Mouse (Mus musculus): Measurements from ENCODE around the gene Vmn2r89. TPM values are rescaled to one million over a fixed set of nuclear protein-coding genes. Genes with fewer than 3 reads are reported as not detected.
"Not testable (repeated sequence)": the region's sequence is repeated elsewhere in the genome, so short reads cannot be mapped to it uniquely, and the experiment has no call there.

The Vmn2r89 gene
- not detected for total RNA-seq (2021)
- long read RNA-seq: 0 reads

DNA sequence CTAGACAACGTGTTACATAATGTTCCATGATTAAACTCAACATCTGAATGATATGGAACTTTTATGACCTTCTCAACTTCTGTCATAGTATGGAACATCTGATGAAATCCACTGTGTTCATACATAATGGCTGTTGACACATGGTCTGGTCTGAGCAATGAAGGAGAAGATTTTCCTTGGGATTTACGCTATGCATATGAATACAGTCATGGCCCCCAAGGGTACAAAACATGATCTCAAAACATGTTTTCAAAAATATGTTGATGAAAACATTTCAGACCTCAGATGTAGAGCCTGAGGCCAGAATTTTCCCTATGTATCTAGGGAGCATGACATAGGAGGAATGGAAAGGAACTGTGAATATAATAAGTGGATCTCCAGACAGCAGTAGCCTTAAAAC, at the start of gene Vmn2r89:
Gene Vmn2r89, plus strand, starts transcription at position 301 of the 400 bp plus-strand sequence.
- not testable (repeated sequence) for DNase-seq (ENCODE audit: low spot score in 2 of 2)

DNA sequence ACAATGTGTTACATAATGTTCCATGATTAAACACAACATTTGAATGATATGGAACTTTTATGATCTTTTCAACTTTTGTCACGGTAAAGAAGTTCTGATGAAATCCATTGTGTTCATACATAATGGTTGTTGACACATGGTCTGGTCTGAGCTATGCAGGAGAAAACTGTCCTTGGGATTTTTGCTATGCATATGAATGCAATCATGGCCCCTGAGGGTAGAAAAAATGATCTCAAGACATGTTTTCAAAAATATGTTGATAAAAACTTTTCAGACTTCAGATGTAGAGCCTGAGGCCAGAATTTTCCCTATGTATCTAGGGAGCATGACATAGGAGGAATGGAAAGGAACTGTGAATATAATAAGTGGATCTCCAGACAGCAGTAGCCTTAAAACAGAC, 41.1 kb upstream of the Vmn2r89 start, which contains the start of gene Vmn2r88:
Gene Vmn2r88, plus strand, starts transcription at position 301 of the 400 bp plus-strand sequence.
- DNase-seq (ENCODE audit: low spot score in 2 of 2): no peak

DNA sequence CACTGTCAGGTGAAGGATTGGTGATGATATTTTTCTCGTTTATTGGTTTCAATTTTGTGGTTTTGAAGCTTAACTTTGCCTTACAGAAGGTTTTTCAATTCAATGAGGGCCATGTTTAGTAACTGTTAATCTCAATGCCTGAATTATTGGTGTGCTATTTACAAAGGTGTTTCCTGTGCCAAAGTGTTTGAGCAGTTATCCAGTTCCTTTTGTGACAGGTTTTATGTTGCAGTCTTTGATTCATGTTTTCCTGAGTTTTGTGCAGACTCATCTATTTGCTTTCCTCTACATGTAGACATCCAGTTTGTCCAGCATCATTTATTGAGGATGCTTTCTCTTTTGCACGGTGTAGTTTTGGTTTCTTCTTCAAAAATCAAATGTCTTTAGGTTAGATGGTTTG, 27.8 kb upstream of the Vmn2r89 start:
- no peak for DNase-seq (ENCODE audit: low spot score in 2 of 2)

DNA sequence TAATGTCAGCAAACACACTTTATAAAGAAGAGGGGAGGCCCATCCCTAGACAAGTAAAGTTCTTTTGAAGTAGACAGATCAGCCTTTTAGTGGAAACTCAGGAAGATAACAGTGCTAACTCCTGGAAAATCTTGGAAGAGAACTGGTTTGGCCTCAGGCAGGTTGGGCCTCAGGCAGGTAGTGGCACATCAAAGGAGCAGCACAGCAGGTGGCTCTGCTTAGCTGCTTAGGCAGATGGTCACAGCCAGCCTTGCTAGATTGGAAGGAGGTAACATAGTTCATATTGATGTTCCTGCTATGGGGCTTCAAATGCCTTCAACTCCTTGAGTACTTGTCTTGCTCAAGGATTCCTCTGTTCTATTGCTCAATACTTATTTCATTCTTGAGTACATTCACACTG, 21.5 kb upstream of the Vmn2r89 start:
- not testable (repeated sequence) for DNase-seq (ENCODE audit: low spot score in 2 of 2)

DNA sequence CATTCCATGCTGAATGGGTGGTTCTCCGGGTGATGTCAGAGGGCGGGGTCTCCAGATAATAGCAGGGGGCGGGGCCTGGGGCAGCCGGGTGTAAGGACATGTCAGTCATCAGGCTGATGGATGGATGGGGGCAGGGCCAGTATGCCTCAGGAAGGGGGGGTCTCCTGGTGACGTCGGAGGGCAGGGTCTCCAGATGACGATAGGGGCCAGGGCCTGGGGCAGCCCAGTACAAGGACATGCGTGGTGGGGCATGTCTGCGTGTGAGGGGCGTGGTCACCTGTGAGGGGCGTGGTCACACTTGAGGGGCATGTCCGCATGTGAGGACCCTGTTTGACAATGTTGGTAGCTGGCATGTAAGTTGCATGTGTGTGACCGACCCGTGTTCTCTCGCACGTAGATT, 17.1 kb upstream of the Vmn2r89 start:
- no peak for DNase-seq (ENCODE audit: low spot score in 2 of 2)

DNA sequence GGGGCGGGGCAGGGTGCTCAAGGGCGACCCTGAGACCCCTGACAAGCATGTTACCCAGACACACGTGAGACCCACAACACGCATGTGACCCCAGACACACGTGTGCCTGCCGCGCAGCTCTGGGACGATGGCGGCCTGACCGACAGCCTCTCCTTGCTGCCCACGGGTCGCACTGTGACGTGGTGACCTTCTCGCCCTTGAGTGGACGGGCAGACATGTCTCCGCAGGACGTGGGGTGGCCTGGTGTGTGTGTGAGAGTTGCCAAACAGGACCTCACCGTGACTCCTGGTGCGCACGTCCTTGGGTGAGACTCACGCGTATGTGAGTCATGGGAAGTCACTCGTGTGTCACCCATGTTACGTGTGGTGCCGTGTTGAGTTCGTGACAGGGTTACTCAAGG, 16.6 kb upstream of the Vmn2r89 start:
- no peak for DNase-seq (ENCODE audit: low spot score in 2 of 2)

DNA sequence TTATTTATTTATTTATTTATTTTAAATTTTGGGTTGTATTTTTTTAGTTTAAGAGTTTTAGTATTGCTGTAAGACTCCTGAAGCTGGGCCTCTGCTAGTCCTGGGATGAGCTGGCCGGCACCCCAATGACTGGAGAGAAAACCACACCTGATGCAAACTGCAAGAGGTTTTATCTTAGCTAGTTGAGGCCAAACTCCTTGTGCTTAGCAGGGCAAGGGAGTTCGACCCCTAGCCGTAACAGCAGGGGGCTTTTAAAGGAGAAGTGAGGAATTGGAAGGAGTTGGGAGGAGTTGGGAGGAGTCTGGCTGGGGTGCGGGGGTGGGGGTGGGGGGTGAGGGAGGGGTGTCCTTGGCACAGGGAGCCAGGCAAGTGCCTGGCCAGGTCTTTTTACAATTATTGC, 12.7 kb upstream of the Vmn2r89 start:
- no peak for DNase-seq (ENCODE audit: low spot score in 2 of 2)

DNA sequence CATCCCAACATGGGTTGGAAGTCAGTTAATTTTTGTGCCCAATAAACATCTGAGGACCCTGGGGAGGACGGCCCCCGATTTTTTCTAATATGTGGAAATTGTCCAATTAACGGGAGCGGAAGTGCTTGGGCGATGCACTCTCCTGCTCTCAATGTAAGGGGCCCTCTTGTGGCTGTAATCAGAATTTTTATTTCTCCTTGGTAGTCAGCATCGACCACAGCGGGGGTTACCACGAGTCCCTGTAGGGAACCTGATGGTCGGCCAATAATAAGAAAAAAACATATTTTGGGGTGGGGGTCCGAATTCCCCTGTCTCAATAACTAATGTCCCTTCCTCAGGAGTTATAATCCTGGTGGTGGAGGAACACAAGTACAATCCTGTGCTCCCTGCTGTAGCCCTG, 28.6 kb downstream of the Vmn2r89 start:
- DNase-seq (ENCODE audit: low spot score in 2 of 2): not testable (repeated sequence)

DNA sequence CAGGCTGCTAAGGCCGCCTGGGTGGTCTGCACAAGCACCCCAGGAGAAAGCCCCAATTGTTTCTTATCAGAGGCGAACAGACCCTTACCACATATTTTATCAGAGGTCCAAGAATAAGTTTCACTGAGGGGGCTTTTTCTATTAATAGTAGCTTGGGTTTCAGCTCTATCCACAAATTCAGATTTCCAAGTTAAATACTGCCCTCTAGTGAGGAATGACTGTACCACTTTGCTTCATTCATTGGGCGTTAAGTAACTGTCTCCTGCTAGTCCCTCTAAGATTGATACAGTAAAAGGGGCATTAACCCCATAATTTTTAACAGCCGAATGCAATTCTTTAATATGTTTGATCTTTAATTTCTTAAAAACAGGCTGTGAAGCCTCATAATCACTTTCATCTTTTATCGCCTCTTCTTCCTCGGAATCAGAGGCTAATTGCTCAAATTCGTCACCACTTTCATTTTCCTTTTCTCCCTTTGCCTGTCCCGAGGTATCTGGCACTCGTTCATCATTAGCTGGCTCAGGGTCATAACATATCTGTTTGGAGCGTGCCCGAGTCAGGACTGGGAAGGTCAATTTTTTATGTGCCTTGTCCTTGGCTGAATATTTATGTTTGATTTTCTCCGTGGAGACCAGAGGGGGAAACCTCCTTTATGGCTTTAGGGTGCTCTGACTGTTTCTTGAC, 29.8 kb downstream of the Vmn2r89 start:
- DNase-seq (ENCODE audit: low spot score in 2 of 2): not testable (repeated sequence)

DNA sequence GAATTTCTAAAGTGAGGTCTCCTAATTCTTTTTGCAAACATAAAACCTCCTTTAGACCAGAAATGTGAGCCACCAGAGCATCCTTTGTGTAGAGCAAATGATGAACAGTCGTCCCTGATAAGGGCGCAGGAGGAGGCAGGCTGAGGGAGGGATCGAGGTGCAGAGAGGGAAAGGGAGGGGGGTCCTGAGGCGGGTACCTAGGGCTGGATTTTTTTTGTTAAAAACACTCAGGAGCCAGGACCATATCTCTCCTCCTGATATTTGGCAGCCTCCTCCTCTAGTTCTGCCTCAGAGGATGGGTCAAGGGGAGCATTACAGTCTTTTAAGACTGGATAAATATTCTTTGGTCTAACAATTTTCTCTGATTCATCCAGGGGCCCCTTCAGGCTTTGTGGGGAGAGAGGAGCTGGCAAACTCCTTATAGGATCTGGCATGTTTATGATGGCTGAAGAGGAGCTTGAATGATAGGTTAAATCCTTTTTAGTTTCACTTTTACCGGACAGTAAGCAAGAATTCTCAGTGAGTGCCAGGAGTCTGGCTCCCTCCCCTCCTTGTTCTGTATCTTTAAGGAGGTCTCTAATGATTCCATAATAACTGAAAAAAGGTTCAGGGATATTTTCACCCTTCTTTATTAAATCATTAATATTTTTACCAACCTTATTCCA, 30.5 kb downstream of the Vmn2r89 start:
- no peak for DNase-seq (ENCODE audit: low spot score in 2 of 2)

DNA sequence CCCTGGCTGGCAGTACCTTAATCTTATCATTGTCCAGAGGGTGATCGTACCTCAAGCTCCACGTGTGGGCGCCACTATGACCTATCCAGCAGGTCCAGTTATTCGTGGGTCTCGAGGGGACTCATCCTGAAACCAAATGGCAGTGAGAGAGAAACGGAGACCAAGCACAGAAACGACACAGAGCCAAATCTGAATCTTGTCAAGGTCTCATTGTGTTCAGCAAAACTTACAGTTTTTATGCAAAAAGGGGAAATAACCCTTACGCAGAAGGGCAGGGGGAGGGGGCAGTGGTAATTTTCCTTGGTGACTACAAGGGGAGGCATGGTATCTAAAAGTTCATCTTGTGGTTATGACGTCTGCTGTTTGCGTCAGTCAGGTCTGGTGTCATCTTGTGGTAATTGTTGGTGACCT, 31.3 kb downstream of the Vmn2r89 start:
- not testable (repeated sequence) for DNase-seq (ENCODE audit: low spot score in 2 of 2)

DNA sequence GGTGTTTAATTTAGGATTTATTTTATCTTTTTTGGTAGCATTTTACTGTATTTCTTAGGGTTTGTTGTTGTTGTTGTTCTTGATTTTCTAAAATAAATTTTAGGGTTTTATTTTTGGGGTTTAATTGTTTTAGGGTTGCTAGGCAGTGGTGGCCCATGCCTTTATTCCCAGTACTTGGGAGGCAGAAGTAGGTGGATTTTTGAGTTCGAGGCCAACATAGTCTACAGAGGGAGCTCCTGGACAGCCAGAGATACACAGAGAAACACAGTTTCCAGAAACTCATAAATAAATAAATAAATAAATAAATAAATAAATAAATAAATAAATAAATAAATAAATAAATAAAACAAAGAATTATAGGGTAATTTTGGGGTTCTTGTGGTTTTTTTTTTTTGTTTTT, 32.0 kb downstream of the Vmn2r89 start:
- no peak for DNase-seq (ENCODE audit: low spot score in 2 of 2)

DNA sequence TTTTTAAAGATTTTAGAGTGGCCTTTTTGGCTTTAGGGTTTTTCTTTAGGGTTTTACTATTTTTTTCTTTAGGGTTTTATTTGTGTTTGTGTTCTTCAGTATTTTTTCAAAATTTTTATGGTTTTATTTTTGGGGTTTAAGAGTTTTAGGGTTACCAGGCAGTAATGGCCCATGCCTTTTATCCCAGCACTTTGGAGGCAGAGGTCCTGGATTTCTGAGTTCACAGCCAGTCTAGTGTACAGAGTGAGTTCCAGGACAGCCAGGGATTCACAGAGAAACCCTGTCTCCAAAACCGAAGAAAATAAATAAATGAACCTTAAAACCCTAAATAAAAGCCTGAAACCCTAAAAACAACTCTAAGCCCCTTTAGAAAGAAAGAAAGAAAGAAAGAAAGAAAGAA, 34.5 kb downstream of the Vmn2r89 start:
- no peak for DNase-seq (ENCODE audit: low spot score in 2 of 2)

DNA sequence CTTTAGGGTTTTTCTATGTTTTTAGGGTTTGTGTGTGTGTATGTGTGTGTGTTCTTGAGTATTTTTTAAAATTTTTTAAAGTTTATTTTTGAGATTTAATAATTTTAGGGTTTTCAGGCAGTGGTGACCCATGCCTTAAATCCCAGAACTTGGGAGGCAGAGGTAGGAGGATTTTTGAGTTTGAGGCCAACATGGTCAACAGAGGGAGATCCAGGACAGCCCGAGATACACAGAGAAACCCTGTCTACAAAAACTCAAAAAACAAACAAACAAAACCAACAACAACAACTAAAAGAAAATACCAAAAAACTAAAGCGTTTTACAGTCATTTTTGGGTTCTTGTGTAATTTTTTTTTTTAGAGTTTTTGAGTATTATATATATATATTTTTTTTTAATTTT, 44.1 kb downstream of the Vmn2r89 start:
- no peak for DNase-seq (ENCODE audit: low spot score in 2 of 2)

DNA sequence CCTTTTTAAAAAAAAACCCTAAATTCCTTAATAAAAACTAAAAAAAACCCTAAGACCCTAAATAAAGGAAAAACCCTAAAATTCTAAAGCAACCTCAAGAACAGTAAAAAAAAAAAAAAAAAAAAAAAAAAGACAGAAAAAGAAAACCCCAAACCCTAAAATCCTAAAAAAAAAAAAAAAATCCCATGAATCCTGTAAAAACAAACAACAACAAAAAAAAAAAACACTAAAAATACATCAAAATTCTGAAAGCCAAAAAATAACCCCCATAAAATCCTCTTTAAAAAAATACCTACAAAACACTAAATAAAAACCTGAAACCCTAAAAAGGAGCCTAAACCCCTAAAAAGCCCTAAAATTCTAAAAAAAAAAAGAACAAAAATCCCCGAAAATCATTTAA, 45.3 kb downstream of the Vmn2r89 start:
- no peak for DNase-seq (ENCODE audit: low spot score in 2 of 2)

DNA sequence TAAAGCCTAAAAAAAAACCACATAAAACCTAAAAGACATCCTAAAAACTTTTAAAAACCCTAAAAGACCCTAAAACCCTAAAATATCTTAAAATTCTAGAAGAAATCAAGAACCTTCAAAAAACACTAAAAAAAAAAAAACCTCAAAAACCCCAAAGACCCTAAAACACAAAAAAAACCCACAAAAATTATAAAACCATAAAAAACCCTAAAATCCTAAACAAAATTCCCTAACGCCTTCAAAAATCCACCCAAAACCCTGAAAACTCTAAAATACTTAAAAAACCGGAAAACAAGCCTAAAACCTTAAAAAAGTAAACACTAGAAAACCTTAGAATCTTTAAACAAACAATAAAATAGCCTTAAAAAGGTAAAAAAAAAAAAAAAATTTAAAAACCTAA, 46.3 kb downstream of the Vmn2r89 start:
- no peak for DNase-seq (ENCODE audit: low spot score in 2 of 2)

DNA sequence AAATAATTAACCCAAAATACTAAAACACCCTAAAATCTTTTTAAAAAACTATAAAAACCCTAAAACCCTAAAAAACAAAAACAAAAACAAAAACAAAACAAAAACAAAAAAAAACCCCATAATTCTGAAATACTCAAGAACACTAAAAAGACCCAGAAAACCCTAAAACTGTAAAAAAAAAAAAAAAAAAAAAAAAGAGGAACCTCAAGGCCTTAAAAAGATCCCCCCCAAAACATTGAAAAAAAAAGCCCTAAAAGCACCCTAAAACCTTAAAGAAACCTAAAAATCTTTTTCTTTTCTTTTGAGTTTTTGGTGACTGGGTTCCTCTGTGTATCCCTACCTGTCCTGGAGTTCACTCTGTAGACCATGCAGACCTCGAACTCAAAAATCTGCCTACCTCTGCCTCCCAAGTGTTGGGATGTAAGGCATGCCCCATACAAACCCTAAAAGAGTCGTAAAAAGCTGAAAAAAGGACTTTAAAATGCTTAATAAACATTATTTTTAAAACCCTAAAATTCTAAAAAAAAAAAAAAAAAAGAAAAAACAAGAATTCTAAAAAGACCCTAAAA, 48.1 kb downstream of the Vmn2r89 start:
- no peak for DNase-seq (ENCODE audit: low spot score in 2 of 2)

DNA sequence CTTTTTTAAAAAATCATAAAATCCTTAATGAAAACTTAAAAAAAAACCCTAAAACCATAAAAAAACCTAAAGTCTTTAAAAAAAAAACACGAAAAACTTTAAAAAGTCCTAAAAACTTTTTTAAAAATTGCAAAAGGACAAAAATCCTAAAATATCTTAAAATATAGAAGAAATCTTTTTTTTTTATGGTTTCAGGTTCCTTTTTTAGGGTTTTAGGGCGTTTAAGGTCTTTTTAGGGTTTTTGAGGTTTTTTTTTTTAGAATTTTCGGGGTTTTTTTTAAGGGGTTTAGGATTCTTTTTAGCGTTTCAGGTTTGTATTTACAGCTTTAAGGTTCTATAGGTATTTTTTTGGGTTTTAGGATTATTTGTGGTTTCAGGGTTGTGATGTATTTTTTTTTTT, 48.8 kb downstream of the Vmn2r89 start:
- DNase-seq (ENCODE audit: low spot score in 2 of 2): no peak

DNA sequence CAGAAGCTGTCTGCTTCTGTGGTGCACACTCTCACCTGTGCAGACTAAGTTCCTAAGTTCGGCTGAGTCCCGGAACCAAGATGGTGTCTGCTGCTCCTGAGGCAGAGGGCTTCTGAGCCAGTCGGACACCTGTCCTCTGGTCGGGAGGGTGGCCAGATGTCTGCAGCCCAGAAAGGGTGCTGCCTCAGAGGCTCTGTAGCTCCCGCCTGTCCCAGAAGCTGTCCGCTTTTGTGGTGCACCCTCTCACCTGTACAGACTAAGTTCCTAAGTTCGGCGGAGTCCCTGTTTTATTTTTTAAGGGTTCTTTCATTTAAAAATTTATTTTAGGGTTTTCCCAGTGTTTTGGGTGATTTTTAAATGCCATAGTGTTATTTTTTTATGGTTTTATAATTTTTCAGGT, 55.8 kb downstream of the Vmn2r89 start:
- no peak for DNase-seq (ENCODE audit: low spot score in 2 of 2)
